Mouse (Mus musculus): ENCODE data around the gene Amotl1.

DNA sequence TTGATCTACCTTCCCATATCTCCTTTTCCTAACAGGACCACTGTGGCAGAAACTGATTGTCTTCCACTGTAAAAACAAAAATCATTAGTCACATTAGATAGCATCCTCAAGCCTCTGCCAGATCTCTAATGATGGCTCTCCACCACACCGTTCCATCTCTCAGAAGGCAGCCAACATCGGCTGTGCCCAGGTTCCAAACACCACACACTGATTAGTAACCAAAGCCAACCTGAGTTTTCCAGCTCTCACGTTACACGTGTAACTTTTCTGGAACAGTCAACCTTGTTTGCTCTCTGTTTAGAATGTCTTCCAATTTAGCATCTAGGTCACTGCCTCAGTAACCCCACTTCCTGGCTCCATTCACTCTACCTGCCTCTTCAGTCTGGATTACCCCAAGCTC lies 51.0 kb downstream of the Amotl1 start:
- TF ChIP-seq CTCF (IDR thresholded peaks at IDR 0.05; ENCODE audit: low read depth) (no peak), EP300 (IDR thresholded peaks at IDR 0.05; ENCODE audit: low read depth) (no peak)

Data from liver, postnatal 0 days (tissue).